Mouse (Mus musculus): ENCODE measurements around the gene Olfr1469.
"Not testable (repeated sequence)": the region's sequence is repeated elsewhere in the genome, so short reads cannot be mapped to it uniquely, and the experiment has no call there.

DNA sequence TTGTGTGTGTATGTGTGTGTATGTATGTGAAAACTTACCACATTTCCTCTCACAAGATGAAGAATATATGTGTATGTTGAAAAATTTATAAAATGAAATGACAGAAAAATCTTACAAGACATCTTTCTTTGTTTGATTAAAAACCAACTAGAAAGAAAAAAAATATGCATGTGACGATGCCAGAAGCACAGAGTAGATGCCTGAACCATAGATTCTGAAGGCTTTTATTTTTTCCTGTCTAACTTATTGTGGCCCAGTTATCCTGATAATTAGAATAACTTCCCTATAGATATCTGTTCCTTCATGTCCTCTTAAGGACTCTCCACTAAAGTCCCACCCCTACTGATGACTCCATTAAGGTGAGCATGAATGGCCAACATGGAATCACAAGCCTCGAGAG lies 35.5 kb downstream of the Olfr1469 start, which contains the start of gene Olfr1471:
- not testable (repeated sequence) for TF ChIP-seq CTCF (conservative IDR thresholded peaks at IDR 0.05; ENCODE audit: low read length); NANOG (IDR thresholded peaks at IDR 0.05; ENCODE audit: borderline replicate concordance, low read length)

All from E14TG2a.4 (cell line).